Mouse (Mus musculus) WW6 (cell line): ENCODE data around the gene Ngdn.
"Not testable (repeated sequence)": the region's sequence is repeated elsewhere in the genome, so short reads cannot be mapped to it uniquely, and the experiment has no call there.

Experiments used
- DNase-seq: peaks from one replicate; pipeline ENCODE4 v3.0.0-alpha.2; 2013; ENCODE audit warnings: low read depth, low spot score

The Ngdn gene

GRCm38 (mm10) chr14:54999868-55000267 lies 15.4 kb upstream of the Ngdn start:
- DNase-seq: not testable (repeated sequence)

DNA sequence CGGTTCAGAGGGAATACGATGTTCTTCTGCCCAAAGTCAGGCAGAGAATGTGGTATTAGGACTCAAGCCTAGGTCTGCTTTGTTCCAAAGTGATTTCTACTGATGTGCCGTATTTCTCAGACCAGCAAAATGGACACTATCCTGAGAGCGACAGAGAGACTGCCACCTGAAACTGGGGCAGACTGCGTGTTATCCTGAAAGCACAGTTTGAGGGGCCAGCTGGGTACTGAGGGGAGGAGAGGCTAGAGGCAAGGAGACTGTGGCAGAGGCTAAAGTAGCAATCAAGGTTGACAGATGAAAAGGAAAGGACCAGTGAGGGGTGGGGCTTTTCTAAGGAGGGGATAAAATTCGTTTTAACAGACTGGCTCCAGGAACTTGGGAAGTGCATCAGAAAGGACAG lies 14.4 kb upstream of the Ngdn start:
- no peak for DNase-seq

DNA sequence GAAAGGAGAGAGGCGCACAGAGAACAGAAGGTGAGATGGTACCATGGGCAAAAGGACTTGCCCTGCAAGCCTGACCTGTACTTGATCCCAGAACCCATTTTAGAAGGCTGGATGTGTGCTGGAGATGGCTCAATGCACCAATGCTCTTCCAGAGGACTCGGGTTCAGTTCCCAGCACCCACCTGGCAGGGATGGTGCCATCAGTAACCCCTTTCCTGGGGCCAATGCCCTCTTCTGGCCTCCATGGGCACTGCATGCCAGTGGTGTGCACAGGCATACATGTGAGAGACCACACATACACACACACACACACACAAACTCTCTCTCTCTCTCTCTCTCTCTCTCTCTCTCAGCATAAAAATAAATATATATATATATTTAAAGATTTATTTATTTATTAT lies 13.8 kb upstream of the Ngdn start:
- DNase-seq: no peak

DNA sequence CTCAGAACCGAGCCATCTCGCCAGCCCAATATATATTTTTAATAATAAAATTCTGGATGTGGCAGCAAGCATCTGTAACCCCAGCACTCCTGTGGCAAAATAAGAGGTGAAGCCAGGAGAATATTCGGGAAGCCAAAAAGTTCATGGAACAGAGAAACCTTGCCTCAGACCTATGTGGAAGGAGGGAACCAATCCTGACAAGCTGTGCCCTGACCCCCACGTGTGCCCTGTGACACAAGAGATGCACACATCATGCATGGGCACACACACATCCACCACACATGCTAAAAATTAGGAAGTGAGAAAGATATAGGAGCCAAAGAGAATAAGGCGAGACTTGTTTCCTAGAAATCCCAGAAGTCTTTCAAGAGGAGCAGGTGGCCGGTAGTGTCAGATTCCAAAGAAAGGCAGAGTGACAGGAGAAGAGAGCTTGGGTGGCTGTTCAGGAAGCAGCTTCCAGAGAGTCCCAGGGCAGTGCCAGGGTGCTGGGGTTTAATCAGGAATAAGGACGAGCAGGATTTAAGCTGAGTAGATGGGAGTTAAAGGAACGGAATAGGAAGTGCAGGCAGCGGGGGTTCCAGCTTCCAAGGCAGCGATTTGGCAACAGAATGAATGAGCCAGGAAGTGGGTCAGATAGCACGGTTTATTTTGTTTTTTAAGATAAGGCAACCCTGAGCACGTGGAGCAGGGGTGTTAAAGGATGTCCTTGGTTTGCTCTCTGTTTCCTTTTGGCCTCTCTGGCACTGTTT lies 13.1 kb upstream of the Ngdn start:
- no peak for DNase-seq

DNA sequence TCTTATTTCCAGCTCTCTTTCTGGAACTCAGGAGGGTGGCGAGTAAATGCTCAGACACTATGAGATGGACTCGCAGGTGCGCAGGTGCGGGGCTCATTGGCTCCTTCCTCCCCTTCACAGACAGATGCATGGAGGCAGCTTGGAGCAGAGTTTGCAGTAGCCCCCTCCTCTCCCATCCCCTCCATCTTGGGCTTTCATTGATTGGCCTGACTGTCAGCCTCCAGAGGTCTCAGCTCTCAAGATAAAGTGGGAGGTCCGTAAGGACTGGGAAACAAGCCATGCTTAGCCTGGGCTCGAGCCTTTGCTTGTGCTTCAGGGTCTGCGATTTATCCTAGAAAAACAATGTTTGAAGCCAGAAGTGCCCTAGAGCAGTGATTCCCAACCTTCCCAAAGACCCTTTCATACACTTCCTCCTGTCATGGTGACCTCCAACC lies 12.6 kb upstream of the Ngdn start:
- no peak for DNase-seq

DNA sequence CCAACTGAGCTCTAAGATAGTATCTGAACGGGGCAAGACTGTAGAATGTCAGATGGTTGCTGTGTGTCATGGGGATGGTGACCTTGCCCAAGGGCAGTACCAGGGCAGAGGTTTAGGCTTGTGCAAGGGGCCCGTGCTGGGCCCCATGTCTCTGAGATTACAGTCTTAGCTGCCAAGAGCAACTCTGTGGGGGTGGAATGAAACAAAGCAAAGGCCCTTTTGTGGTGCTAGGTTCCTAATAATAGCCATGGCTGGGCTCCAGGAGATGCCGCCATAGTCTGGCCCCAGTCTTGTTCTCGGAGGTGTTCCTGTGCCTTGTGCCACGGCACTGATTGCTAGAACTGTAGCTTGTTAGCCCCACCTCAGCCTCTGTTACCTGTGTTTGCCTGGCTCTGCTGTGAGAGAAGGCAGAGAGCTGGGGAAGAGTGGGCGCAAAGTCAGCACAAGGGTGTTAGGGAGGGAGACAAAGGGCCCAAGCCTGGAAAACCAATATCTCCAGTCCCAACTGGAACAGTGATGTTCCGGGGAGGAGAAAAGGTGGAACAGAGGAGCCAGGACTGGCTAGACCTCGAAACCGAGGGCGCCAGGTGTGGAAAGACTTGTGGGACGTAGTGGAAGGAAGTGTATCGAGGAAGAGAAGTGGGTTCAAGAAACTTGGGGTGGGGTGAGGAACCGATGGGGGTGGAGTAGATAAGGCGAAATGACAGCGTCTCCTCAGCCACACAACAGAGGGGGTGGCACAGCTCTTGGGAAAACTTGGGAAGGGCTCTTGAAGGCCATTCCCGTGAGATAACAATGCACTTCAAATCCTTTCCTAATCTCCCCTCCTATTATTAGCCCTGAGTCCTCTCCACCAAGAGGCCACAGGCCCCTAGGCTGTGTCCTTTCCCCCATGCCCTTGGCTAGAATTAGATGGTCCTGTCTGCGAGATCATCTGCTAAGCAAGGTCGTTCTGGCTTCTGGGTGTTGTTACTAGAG lies 11.1 kb upstream of the Ngdn start:
- no peak for DNase-seq

DNA sequence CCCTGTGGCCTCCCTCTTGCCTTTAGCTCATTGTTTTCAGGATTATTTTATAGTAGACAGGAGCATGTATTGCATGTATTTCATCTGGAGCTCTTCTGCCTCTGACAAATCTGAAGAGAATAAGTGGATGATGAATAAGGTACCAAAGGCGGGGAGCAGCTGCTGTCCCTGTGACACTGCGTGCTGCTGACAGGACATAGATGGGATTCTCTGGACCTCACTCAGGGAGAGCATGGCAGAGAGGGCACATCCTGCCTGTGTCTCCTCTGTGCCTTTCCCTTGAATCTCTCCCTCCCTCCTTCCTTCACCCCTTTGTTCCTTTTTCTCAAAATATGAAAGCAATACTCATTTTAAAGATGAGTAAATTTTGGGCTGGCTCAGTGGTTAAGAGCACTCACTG lies 9.7 kb upstream of the Ngdn start:
- DNase-seq: no peak

DNA sequence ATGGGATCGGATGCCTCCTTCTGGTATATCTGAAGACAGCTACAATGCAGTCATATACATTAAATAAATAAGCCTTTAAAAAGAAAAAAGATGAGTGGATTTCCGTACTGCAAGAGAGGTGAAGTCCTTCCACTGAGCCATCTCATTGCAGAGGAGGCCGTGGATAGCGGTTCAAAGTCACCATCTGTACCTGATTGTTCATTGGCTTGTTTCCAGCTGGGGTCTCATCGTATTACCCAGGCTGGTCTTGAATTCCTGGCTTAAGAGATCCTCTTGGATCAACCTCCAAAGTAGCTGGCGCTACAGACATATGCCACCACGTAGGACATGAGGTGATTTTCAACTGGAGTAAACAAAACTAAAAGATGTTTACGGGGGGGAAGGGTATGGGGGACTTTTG lies 9.3 kb upstream of the Ngdn start:
- no peak for DNase-seq

GRCm38 (mm10) chr14:55006541-55006940 lies 8.7 kb upstream of the Ngdn start:
- DNase-seq: no peak

GRCm38 (mm10) chr14:55007120-55007908 lies 7.9 kb upstream of the Ngdn start:
- DNase-seq: no peak

DNA sequence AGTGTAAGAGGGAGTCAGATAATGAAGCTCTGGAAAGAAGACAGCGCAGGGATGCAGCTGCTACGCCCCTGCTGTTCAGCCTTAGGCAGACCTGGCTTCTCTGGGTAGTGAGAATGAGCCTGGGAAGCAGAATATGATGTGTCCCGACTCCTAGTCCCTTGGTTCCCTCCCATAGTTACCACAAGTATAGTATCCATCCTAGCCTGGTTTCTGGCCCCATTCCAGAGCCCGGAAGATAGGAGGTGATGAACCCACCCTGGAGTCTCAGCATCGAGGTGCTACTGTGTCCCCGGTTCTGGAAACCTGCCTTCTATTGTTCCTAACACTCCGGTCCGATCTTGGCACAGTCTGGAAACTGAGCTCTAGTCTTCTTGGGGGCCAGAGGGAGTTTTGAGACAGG lies 6.8 kb upstream of the Ngdn start:
- DNase-seq: no peak

GRCm38 (mm10) chr14:55011116-55011515 lies 4.1 kb upstream of the Ngdn start:
- peak; percentile 33 for DNase-seq

- DNase-seq: peak; percentile 31
Observed at GRCm38 (mm10) chr14:55014591-55014990, 663 bp upstream of the Ngdn start.

- no peak for DNase-seq
Observed at GRCm38 (mm10) chr14:55015767-55016111, 485 bp downstream of the Ngdn start.

DNA sequence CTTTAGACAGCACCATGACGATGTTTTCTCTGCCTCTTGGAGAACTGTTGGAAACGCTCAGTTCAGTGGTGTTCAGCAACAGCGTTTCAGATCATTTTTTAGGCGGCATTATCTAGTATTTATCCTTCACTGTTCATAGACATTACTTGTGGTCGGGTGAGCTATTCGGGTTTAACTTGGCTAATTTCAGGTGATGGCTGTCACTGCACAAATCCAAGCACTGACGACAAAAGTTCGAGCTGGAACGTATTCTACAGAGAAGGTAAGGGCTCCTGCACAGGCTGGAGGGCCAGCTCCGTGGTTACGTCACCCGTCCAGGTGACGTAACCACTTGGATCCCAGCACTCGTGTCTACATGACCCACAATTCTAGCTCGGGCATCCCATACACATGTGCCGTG lies 1.6 kb downstream of the Ngdn start:
- no peak for DNase-seq

- DNase-seq: no peak
Observed at GRCm38 (mm10) chr14:55020394-55020793, 5.1 kb downstream of the Ngdn start.

DNA sequence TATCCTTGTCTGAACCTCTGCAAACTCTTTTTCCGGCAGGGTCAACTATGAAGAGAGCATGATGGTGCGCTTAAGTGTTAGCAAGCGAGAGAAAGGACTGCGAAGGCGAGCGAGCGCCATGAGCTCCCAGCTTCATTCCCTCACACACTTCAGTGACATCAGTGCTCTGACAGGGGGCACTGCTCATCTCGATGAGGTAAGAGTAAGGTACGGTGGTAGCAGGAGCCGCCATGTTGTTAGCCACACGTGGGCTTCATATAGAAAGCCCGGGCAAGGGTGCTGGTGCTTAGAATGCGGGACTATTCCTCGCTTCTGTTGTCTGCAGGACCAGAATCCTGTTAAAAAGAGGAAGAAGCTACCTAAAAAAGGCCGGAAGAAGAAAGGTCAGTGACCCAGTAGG lies 7.8 kb downstream of the Ngdn start:
- no peak for DNase-seq

DNA sequence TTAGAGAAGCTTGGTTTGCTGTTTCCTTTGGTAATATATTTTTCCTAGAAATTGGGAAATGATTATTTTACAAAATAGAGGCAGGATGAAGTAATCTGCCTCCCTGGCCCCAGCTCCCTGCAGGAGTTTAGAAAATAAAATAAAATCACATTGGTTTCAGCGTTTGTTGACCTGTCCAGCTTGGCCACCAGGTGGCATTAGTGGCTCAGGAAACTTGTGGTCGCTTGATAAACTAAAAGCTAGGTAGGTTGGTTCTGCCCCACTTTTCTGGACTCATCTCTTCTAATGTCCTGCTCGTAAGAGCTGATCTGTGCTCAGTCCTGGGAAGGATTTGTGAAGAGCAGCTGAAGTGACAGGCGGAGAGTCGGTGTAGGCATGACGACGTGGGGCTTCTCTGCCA lies 9.0 kb downstream of the Ngdn start:
- no peak for DNase-seq

- no peak for DNase-seq
Observed at GRCm38 (mm10) chr14:55025527-55025926, 10.3 kb downstream of the Ngdn start.

DNA sequence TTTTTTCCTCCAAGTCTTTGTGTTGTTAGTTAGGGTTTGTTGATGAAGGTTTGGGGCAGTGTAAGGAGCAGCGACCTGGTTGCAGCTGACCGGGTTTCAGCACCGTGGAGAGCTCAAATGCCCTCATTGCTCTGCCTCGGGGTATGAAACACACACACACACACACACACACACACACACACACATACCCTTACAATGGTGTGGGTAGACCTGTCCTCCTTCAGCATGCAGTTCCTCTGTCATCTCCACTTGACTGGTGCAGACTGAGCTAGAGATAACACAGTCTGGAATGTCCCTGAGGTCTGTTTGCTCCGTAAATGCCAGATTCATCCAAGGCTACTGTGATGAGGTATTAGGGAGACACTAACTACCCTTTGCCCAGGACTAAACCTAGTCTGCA lies 12.0 kb downstream of the Ngdn start:
- no peak for DNase-seq

DNA sequence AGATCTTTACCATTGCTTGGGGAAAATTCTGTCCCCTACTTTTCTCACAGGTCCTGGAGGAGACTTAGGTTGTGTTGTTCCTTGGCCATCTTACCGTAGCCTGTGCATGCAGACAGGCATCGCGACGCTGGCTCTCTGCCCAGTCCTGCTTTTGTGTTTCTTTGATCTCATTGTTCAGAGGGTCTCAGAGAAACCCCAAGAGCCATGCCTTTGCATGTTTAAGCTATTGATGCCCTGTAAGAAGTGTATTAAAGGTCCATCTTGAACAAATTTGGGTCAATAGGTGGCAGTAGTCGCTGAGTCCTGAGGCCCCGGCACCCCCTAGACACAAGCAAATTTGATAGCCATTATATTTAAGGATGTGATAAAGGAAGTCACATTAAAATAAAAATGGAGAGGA lies 12.4 kb downstream of the Ngdn start:
- DNase-seq: no peak

GRCm38 (mm10) chr14:55028333-55028835 lies 13.1 kb downstream of the Ngdn start:
- DNase-seq: no peak
